Mouse (Mus musculus): ENCODE data around the gene Irf6. TPM values are rescaled to one million over a fixed set of nuclear protein-coding genes. Genes with fewer than 3 reads are reported as not detected.

The Irf6 gene
- polyA plus RNA-seq, 1 experiment, result 25.9 TPM

DNA sequence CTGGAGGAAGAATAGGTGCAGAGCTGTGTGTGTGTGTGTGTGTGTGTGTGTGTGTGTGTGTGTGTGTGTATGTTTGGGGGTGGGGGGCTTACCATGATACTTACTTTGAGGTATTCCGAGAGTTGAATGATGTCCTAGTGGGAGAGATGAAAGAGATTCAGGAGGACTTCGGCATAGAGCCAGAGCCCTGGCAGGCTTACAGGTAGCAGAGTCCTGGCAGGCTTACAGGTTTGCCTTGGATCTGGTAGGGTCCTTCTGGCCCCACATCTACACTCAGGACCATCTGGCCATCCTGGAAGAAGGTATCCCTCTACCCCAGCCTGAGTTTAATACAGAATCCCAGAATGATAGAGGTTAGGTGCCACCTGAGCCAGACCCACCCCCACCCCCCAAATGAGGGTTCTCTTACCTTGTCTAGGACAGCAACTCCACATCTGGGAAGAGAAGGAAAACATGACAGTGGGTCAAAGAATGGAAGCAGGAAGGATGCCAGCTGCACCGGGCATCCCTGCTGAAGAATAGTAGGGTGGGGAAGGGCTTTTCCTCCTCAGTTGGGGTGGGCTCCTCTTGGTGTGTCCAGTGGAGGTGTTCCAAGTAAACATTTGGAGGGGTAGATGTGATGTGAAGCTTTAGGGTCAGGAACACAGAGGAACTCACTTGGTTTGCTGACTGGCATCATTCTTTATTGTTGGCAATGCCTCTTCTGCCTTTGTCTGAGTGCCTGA, 41.7 kb downstream of the Irf6 start:
- DNase-seq, result no peak
- TF ChIP-seq POLR2A (IDR thresholded peaks at IDR 0.05; ENCODE audit: borderline replicate concordance, extremely low read depth, low read depth, low read length) (no peak), CTCF (IDR thresholded peaks at IDR 0.05; ENCODE audit: insufficient read depth, low read length) (no peak)
- WGBS, result 73% methylated on average over 3 of the region's 3 CpGs
- Histone ChIP-seq H3K4me1 (ENCODE audit: control insufficient read depth, insufficient read depth, low read length) (no peaks in the 10 kb centered on the region), H3K4me3 (replicated peaks; ENCODE audit: extremely low read depth, low read depth, low read length) (no peak overlapping the region)

DNA sequence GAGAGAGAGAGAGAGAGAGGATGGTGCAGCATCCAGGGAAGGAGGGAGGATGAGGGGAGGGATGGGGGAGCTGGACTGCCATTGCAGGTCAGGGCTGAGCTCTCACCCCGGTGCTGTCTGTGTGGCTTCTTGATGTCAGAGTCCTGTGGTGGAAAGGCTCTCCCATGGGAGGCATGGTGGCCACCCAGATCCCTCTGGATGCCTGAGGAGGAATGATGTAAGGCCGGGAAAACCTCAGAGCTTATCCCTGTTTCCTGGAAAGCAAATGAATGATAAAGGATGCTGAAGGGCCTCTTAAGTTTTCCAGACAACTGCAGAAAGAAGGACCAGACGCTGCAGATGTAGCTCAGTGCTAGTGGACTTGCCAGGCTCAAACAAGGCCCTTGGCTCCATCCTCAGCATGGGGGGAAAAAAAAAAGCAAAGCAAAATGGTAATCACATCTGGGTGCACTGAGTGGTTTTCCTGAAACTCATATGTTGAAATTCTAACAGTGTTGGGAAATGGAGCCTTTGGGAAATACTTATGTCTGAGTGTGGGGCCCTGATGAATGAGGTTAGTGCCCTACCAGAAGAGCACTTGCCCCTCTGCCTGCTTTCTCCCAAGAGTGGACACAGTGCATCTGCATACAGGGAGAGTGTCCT, 42.4 kb downstream of the Irf6 start:
- WGBS, result 65% methylated on average over 3 of the region's 3 CpGs
- DNase-seq, result no peak
- Histone ChIP-seq H3K4me1 (ENCODE audit: control insufficient read depth, insufficient read depth, low read length) (no peaks in the 10 kb centered on the region), H3K4me3 (replicated peaks; ENCODE audit: extremely low read depth, low read depth, low read length) (no peak overlapping the region)
- TF ChIP-seq POLR2A (IDR thresholded peaks at IDR 0.05; ENCODE audit: borderline replicate concordance, extremely low read depth, low read depth, low read length), result no peak
- TF ChIP-seq CTCF (IDR thresholded peaks at IDR 0.05; ENCODE audit: insufficient read depth, low read length), result no peak

DNA sequence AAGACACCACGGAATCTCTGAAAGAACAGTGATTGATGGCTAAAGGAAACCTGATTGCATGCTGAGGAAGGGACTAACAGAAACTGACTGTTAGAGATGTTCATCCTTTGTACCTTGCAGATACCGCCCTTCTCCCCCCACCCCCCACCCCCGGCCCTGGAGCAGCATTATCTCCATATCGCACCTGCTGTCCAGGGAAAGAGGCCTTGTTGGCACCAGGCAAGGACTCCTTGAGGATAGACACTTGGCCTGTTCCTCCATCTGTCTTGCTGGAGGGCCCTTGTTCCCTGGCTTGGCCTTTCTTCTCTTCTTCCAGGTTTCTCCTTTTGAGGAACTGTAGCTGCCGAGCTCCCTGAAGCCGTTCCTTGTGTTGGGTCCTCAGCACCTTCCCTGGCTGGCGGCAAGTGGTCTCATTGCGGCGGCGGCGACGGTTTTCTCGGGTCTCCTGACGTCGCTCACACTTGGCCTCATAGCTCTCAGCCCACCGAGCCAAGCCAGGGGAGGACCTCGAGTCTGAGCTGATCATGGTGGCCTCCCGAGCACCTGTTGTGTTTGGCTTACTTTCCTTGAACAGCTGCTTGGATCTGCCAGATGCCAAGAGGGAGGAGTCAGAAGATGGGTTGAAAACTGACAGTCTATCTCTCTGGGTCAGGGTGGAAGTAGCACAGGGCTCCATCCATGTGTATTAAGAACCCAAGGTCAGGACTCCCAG, 44.7 kb downstream of the Irf6 start:
- Histone ChIP-seq H3K4me3 (replicated peaks; ENCODE audit: extremely low read depth, low read depth, low read length) (no peak overlapping the region), H3K4me1 (ENCODE audit: control insufficient read depth, insufficient read depth, low read length) (no peaks in the 10 kb centered on the region)
- no peak for DNase-seq
- WGBS, result 84% methylated on average over 18 of the region's 18 CpGs
- TF ChIP-seq CTCF (IDR thresholded peaks at IDR 0.05; ENCODE audit: insufficient read depth, low read length) (no peak), POLR2A (IDR thresholded peaks at IDR 0.05; ENCODE audit: borderline replicate concordance, extremely low read depth, low read depth, low read length) (no peak)

DNA sequence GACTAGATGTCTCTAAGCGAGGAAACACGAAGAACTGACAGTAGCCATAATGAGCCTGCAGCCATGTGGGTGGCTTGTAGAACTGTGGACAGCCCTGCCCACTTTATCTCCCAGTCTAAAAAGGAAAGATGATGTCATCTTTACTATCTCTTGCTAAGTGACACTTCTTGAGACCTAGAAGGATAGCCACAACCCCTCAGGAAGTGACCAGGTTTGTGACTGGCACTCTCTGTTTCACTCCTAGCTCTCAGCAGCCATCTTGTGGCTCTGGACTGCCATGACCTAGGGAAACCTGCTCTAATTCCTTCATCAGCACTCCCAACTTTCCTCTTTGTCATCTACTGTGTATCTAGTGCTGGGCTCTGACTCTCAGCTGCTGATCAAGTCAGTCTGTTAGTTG, 45.4 kb downstream of the Irf6 start:
- H3K4me3 ChIP-seq (replicated peaks; ENCODE audit: extremely low read depth, low read depth, low read length), result no peak overlapping the region
- DNase-seq, result no peak
- 93% methylated on average over 2 of the region's 2 CpGs for WGBS
- TF ChIP-seq CTCF (IDR thresholded peaks at IDR 0.05; ENCODE audit: insufficient read depth, low read length) (no peak), POLR2A (IDR thresholded peaks at IDR 0.05; ENCODE audit: borderline replicate concordance, extremely low read depth, low read depth, low read length) (no peak)
- H3K4me1 ChIP-seq (ENCODE audit: control insufficient read depth, insufficient read depth, low read length), result no peaks in the 10 kb centered on the region

DNA sequence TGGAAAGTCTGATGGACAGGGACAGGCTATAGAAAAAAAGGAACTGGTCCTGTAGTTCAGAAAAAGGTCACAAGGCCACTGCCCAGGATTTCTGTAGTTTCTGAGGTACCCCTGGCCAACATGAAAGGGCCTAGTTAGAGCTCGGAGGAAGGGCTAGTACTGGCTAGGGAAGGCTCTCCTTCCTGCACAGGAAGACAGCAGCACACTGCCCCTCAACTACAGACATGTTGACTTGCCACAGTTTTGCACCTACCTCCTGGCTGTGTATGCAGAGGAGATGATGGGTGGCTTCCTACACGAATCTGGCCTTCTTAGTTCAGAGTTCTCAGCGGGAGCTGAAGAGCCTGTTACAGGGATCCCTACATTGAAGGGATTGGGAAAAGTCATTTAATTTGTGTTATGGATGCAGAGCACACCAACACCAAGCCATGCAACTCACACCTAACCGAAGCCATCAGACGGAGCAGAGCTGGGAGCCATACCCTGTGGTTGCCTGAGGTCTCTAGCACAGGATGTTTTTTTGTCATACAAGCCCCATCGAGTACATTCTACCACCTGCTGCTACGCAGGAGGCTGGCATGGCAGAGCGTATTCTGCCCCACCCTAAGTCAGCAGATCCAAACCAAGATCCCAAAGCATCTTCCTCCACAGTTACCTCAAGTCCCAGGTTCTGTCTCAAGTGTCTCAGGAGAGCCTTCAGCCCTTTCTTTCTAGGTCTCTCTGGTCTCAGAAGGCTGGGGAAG, 47.9 kb downstream of the Irf6 start:
- no peak for TF ChIP-seq POLR2A (IDR thresholded peaks at IDR 0.05; ENCODE audit: borderline replicate concordance, extremely low read depth, low read depth, low read length)
- TF ChIP-seq CTCF (IDR thresholded peaks at IDR 0.05; ENCODE audit: insufficient read depth, low read length), result no peak
- WGBS, result 70% methylated on average over 8 of the region's 8 CpGs
- DNase-seq, result no peak
- H3K4me1 ChIP-seq (ENCODE audit: control insufficient read depth, insufficient read depth, low read length), result no peaks in the 10 kb centered on the region
- H3K4me3 ChIP-seq (replicated peaks; ENCODE audit: extremely low read depth, low read depth, low read length), result peak overlapping the region; percentile 44

DNA sequence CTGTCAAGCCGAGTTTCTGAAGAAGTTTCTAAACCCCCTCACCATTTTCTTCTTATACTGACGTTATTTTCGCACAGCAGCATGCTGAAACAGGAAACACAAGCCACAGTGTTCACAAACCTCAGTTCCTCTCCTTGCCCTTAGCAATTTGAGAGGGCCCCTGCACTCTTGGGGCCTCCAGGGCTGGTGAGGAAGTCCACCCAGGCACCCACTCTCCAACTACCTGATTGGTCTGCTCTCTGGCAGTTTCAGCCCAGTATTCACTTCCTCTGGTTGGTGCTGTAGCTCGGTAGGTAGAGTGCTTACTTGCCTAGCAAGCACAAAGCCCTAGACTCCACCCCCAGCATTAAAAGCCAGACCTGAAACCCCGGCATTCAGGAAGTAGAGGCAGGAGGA, 48.5 kb downstream of the Irf6 start, which contains the start of gene Traf3ip3:
Traf3ip3 (minus strand) TSS at position 321 of the 396 bp plus-strand sequence.
- TF ChIP-seq POLR2A (IDR thresholded peaks at IDR 0.05; ENCODE audit: borderline replicate concordance, extremely low read depth, low read depth, low read length), result no peak
- TF ChIP-seq CTCF (IDR thresholded peaks at IDR 0.05; ENCODE audit: insufficient read depth, low read length), result no peak
- no peak for DNase-seq
- WGBS, result 43% methylated on average over 5 of the region's 5 CpGs
- Histone ChIP-seq H3K4me1 (ENCODE audit: control insufficient read depth, insufficient read depth, low read length) (no peaks in the 10 kb centered on the region), H3K4me3 (replicated peaks; ENCODE audit: extremely low read depth, low read depth, low read length) (peak within 1 kb of the TSS; percentile 44)

DNA sequence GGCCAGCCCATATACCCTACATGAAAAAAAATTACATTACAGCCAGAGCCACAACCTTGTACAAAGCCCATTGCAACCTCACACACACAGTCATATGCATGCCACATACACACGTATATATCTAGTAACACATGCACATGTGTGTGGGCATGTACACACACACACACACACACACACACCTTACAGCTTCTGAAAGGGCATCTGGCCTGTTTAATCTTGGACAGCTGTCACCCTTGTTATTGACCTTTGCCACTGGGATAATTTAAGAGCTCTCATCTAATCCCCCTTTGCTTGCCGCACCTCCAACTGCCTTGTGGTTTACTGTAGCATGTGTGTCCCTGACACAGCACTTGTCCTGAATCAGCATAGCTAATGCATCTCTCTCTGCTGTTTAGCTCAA, 50.9 kb downstream of the Irf6 start:
- no peak for TF ChIP-seq POLR2A (IDR thresholded peaks at IDR 0.05; ENCODE audit: borderline replicate concordance, extremely low read depth, low read depth, low read length)
- no peak for TF ChIP-seq CTCF (IDR thresholded peaks at IDR 0.05; ENCODE audit: insufficient read depth, low read length)
- Histone ChIP-seq H3K4me3 (replicated peaks; ENCODE audit: extremely low read depth, low read depth, low read length) (no peak overlapping the region), H3K4me1 (ENCODE audit: control insufficient read depth, insufficient read depth, low read length) (no peaks in the 10 kb centered on the region)
- no peak for DNase-seq
- 79% methylated on average over 2 of the region's 2 CpGs for WGBS

DNA sequence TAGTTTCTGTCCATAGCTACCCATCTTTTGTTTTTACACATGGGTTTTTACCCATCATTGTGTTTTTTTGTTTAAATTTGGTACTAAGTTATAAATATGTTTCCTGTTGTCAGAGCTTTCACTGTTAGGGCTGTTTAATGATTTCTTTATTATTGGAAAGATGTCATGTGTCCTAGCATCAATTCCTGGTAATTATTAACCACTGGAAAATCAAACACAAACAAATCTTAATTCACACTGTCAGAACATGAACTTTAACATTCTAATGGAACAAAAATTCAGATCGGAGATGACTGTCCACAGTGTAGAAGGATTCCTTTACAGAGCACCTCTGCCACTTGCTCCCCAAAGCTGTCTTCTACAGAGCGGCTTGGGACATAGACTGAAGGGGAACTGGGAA, 52.5 kb downstream of the Irf6 start:
- Histone ChIP-seq H3K4me1 (ENCODE audit: control insufficient read depth, insufficient read depth, low read length) (no peaks in the 10 kb centered on the region), H3K4me3 (replicated peaks; ENCODE audit: extremely low read depth, low read depth, low read length) (no peak overlapping the region)
- 87% methylated on average over 2 of the region's 2 CpGs for WGBS
- no peak for DNase-seq
- no peak for TF ChIP-seq CTCF (IDR thresholded peaks at IDR 0.05; ENCODE audit: insufficient read depth, low read length)
- TF ChIP-seq POLR2A (IDR thresholded peaks at IDR 0.05; ENCODE audit: borderline replicate concordance, extremely low read depth, low read depth, low read length), result no peak

DNA sequence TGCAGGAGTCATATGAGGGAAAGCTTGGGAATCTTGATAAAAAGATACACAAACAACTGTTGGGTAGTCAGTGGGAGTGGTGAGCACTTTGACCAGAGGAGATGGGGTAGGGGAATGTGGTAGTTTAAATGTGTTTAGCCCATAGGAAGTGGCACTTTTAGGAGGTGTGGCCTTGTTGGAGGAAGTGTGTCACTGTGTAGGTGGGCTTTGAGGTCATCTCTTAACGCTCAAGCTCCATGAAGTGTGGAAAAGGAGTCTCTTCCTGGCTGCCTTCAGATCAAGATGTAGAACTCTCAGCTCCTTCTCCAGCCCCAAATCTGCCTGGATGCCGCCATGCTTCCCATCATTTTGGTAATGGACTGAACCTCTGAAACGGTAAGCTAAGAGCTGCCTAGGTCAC, 54.6 kb downstream of the Irf6 start, which contains the start of gene Lamb3:
Lamb3 (plus strand) TSS at position 197 of the 400 bp plus-strand sequence.
- TF ChIP-seq CTCF (IDR thresholded peaks at IDR 0.05; ENCODE audit: insufficient read depth, low read length) (no peak), POLR2A (IDR thresholded peaks at IDR 0.05; ENCODE audit: borderline replicate concordance, extremely low read depth, low read depth, low read length) (no peak)
- no peak for DNase-seq
- Histone ChIP-seq H3K4me1 (ENCODE audit: control insufficient read depth, insufficient read depth, low read length) (no peaks in the 10 kb centered on the region), H3K4me3 (replicated peaks; ENCODE audit: extremely low read depth, low read depth, low read length) (peak within 1 kb of the TSS; percentile 17)
- 81% methylated on average over 3 of the region's 3 CpGs for WGBS

All from lung, adult 2 months (tissue).